Mouse (Mus musculus) hematopoietic stem cell, adult 5-6 weeks (primary cell): ENCODE results near the gene Trim59. TPM values are rescaled to one million over a fixed set of nuclear protein-coding genes. Genes with fewer than 3 reads are reported as not detected.
"Not testable (repeated sequence)": the region's sequence is repeated elsewhere in the genome, so short reads cannot be mapped to it uniquely, and the experiment has no call there.

Experiments used
- ATAC-seq, 2 experiments: fragments of 125-278 bp in 1 of 2; replicated peaks in 1 of 2; 2 replicates each; pipeline ENCODE4 v1.8.0; 2016 to 2017; ENCODE audit warnings: inconsistent platforms in 2 of 2, mild to moderate bottlenecking in 2 of 2, moderate number of reproducible peaks in 2 of 2, low read depth in 1 of 2, moderate TSS enrichment in 1 of 2; ENCODE audit not compliant: low FRiP score in 2 of 2, poor library complexity in 2 of 2, severe bottlenecking in 2 of 2, insufficient read depth in 1 of 2, low TSS enrichment in 1 of 2
- total RNA-seq: library from RNA; stranded (forward); fragments of 172-1452, 232-1000 nt; gene quantifications from 2 replicates; pipeline ENCODE4 v1.2.3, GENCODE M21; 2017

Gene Trim59
- total RNA-seq, 1 experiment from 2014 or later: 27.8 TPM

- not testable (repeated sequence) for ATAC-seq
Observed at GRCm38 (mm10) chr3:69018635-69019034, 25.9 kb downstream of the Trim59 start.

DNA sequence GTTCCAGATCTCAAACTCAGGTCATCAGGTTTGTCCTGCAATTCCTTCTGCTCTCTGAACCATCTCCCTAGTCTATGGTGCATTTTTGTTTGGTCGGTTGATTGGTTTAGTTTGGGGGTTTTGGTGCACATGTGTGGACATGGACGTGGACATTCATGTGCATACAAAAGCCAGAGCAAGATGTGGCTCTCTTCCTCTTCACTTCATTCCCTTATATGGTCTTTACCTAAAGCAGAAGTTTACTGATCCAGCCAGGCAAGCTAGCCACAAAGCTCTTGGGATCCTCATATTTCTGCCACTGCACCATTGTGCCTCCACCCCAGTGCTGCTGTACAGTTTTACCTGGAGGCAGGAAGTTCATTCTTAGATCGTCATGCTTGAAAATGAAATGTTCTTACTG is 27.4 kb downstream of the Trim59 start:
- peak in 1 of 2 experiments; percentile 60; a peak in 2 of 4 replicates for ATAC-seq

GRCm38 (mm10) chr3:69008873-69009272 is 35.7 kb downstream of the Trim59 start:
- ATAC-seq: no peak

- ATAC-seq: no peak
Observed at GRCm38 (mm10) chr3:69006246-69006760, 38.3 kb downstream of the Trim59 start.

DNA sequence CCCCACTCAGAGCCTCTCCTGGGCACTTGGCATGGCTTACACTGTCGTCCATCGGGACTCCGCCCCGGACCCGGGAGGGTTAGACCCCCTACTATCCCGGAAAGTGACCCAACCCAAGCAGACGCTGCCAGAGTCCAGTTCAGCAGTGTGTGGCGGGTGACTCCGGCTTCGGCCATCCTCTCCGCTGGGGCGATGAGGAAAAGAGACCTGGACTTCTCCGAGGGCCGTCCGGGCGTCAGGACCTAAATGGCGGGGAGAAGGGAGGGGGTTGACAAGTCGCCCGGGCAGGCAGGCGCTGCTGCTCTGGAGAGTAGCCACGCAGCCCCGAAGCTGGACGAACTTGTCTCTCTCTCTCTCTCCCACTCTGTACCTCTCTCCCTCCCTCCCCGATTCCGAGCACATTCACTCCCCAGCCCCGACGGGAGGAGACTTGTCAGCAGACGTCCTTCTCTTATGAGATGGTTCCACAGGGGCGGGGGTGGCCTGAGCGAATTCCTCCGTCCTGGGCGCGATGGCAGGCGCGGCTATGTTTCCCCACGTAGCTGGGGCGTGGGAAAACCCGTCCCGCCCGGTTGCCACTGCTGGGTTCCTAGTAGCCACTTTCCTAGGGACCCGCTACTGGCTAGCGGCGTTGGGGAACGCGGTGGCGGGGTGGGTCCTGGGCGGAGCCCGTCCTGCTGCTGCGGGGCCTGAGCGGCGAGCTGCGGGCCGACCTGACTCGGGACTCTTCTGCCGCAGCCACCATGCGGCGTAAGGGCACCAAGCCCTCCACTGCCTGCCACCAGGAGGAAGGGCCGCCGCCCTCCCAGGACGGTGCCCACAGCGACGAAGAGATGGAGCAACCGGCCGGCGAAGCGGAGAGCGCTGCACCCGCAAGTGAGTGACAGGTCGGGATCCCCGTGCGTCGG is 39.0 kb downstream of the Trim59 start:
- ATAC-seq: peak; percentile 33 to 52; a peak in 3 of 4 replicates

- ATAC-seq: peak; percentile 90 to 94
Observed at GRCm38 (mm10) chr3:69004437-69005337, 39.9 kb downstream of the Trim59 start, which contains the start of the genes Ift80 and Smc4. TSS of gene Ift80 (minus strand) at chr3:69004570. TSS of gene Smc4 (plus strand) at chr3:69004738.

DNA sequence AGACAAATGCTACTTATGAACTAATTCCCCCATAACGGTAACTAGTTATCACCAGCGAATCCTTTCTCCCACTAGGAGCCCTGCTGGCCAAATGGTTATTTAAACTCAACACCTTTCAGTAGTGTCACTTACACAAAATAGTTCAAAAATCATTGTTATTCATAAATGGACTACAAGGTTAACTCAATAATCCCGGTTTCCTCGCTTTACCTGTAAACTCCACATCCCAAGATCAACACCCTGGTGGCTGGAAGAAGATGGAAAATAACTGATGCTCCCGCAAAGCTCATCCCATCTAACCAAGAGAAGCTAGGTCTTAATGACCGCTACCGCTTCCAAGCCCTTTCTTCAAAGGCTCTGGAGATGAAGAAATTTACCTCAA is 40.5 kb downstream of the Trim59 start:
- ATAC-seq: 0 out of 4 replicates have a peak, but pooled peaks of 1 of the 2 experiments have one; percentile 2

- no peak for ATAC-seq
Observed at GRCm38 (mm10) chr3:69002781-69003180, 41.8 kb downstream of the Trim59 start.

- no peak for ATAC-seq
Observed at GRCm38 (mm10) chr3:68986550-68986949, 58.0 kb downstream of the Trim59 start.

Other genes starting within 250 kb of the Trim59 start
- 0.05 TPM in 1 of 2 replicates, not detected in the other for gene 1110032F04Rik, start 175.2 kb downstream of the Trim59 start, total RNA-seq
- 33.7 and 36.8 TPM in 2 replicates for gene Ift80, start 40.2 kb downstream of the Trim59 start, total RNA-seq
- gene Smc4, start 40.0 kb downstream of the Trim59 start, total RNA-seq: 470 and 545 TPM in 2 replicates
- 63.7 and 70.6 TPM in 2 replicates for gene Kpna4, start 82.4 kb upstream of the Trim59 start, total RNA-seq
- 1.0 TPM in 1 of 2 replicates, not detected in the other for gene Arl14, start 177.7 kb upstream of the Trim59 start, total RNA-seq